Mouse (Mus musculus) brain, embryonic 18.5 days (tissue): ENCODE measurements at regions not wholly inside any gene's neighbourhood (a gene's known extent, or its start where the extent isn't known, plus 50 kb on each side); places are given as distances from the start of the nearest gene placed in this dataset.

Experiments
- DNase-seq: peaks from one replicate; pipeline ENCODE4 v3.0.0-alpha.2; 2012; ENCODE audit warnings: low read depth, low spot score

- DNase-seq: no peak
These were observed 552.9 kb downstream of the Gm16223 start for GRCm38 (mm10) chr5:42620698-42621097.

GRCm38 (mm10) chr5:42636162-42636823 is 568.5 kb downstream of the Gm16223 start:
- DNase-seq: no peak

GRCm38 (mm10) chr5:42656460-42656859 is 576.5 kb upstream of the Cpeb2 start:
- DNase-seq: no peak

- no peak for DNase-seq
These were observed 573.0 kb upstream of the Cpeb2 start for GRCm38 (mm10) chr5:42659994-42660393.

GRCm38 (mm10) chr5:42679617-42680016 is 553.4 kb upstream of the Cpeb2 start:
- DNase-seq: no peak

- no peak for DNase-seq
These were observed 547.5 kb upstream of the Cpeb2 start for GRCm38 (mm10) chr5:42685356-42686057.

GRCm38 (mm10) chr5:42687176-42687575 is 545.8 kb upstream of the Cpeb2 start:
- no peak for DNase-seq
